Mouse (Mus musculus) liver, embryonic 14.5 days (tissue): Measurements from ENCODE around the gene Ppp1r27.

Experiments
- CTCF ChIP-seq: IDR thresholded peaks from 2 replicates; pipeline ENCODE4 v1.5.1; 2016; ENCODE audit warnings: antibody characterized with exemption, low read depth, control low read depth
- EP300 ChIP-seq: IDR thresholded peaks from 2 replicates; pipeline ENCODE4 v1.6.1; 2016; ENCODE audit warnings: antibody characterized with exemption, low read depth

GRCm38 (mm10) chr11:120574278-120574600, 23.3 kb upstream of the Ppp1r27 start:
- no peak for TF ChIP-seq CTCF
- no peak for TF ChIP-seq EP300
